Mouse (Mus musculus): ENCODE results near the gene Lmbr1. TPM values are rescaled to one million over a fixed set of nuclear protein-coding genes. Genes with fewer than 3 reads are reported as not detected.
A peak's percentile ranks its signal among the peaks of the same experiment; 100 is the strongest.

Lmbr1 gene
- polyA plus RNA-seq, 1 experiment from 2014 or later: 11.6 TPM

GRCm38 (mm10) chr5:29250795-29251495, 127.2 kb downstream of the Lmbr1 start:
- H3K27ac ChIP-seq: no peak overlapping the region
- WGBS: 55% methylated on average over 8 of the region's 8 CpGs
- no peaks in the 10 kb centered on the region for H3K4me1 ChIP-seq
- H3K9ac ChIP-seq: no peak overlapping the region
- no peak overlapping the region for H3K4me2 ChIP-seq
- H3K27me3 ChIP-seq: no peaks in the 10 kb centered on the region
- no peak overlapping the region for H3K4me3 ChIP-seq
- no peak for ATAC-seq (ENCODE audit: borderline replicate concordance, extremely low read depth, low FRiP score, low TSS enrichment)
- no peaks in the 10 kb centered on the region for H3K36me3 ChIP-seq
- no peaks in the 10 kb centered on the region for H3K9me3 ChIP-seq

DNA sequence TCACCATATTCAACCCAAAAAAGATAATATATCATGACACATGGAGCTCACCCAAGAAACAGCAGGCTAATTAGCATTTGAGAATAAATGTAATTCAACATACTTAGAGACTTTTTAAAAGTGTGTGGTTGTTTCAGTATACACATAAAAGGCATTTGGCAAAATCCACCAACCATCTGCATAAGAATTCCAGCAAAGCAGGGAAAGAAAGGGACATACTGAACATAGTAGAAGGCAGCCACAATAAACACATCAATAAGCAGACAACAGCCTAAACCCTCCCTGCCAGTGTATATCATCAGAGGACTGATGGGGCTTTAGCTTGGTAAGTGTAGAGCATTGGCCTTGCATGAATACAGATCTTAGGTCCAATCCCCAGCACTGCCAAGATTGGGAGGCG, 133.4 kb downstream of the Lmbr1 start:
- no peaks in the 10 kb centered on the region for H3K9me3 ChIP-seq
- no peak overlapping the region for H3K4me3 ChIP-seq
- no peaks in the 10 kb centered on the region for H3K36me3 ChIP-seq
- H3K27me3 ChIP-seq: no peaks in the 10 kb centered on the region
- no peak overlapping the region for H3K27ac ChIP-seq
- H3K4me2 ChIP-seq: no peak overlapping the region
- H3K9ac ChIP-seq: no peak overlapping the region
- no CpG with 5 or more reads among the region's 1 CpGs for WGBS
- ATAC-seq (ENCODE audit: borderline replicate concordance, extremely low read depth, low FRiP score, low TSS enrichment): no peak
- H3K4me1 ChIP-seq: no peaks in the 10 kb centered on the region

- Histone ChIP-seq H3K4me1 (no peaks in the 10 kb centered on the region), H3K9me3 (no peaks in the 10 kb centered on the region), H3K27ac (no peak overlapping the region), H3K36me3 (no peaks in the 10 kb centered on the region), H3K9ac (no peak overlapping the region), H3K4me3 (no peak overlapping the region), H3K27me3 (no peaks in the 10 kb centered on the region), H3K4me2 (no peak overlapping the region)
- no peak for ATAC-seq (ENCODE audit: borderline replicate concordance, extremely low read depth, low FRiP score, low TSS enrichment)
Measured at GRCm38 (mm10) chr5:29238379-29238778, 139.8 kb downstream of the Lmbr1 start.

GRCm38 (mm10) chr5:29230481-29230880, 147.7 kb downstream of the Lmbr1 start:
- Histone ChIP-seq H3K4me2 (no peak overlapping the region), H3K27ac (no peak overlapping the region), H3K4me1 (no peaks in the 10 kb centered on the region), H3K27me3 (no peaks in the 10 kb centered on the region), H3K36me3 (no peaks in the 10 kb centered on the region), H3K9me3 (no peaks in the 10 kb centered on the region), H3K9ac (no peak overlapping the region), H3K4me3 (no peak overlapping the region)
- 51% methylated on average over 2 of the region's 2 CpGs for WGBS
- ATAC-seq (ENCODE audit: borderline replicate concordance, extremely low read depth, low FRiP score, low TSS enrichment): no peak

DNA sequence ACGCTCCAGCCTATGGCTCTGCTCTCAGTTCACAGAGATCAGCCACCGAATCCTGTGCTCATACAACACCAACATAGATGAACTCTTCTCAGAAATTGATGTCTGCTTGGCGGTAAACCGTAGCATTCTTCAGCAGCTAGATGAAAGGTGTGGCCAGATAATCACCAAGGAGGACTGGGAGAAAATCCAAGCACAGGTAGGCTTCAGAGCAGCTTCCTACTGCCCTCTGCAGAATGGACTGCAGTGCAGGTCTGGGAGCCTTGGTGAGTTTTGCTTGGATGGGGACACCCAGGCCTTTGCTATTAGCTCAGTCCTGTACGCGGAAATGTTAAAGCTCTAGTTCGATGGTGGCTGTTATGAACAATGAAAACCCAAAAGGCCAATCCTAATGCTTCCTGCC, 154.1 kb downstream of the Lmbr1 start:
- ATAC-seq (ENCODE audit: borderline replicate concordance, extremely low read depth, low FRiP score, low TSS enrichment): no peak
- Histone ChIP-seq H3K4me3 (no peak overlapping the region), H3K4me1 (no peaks in the 10 kb centered on the region), H3K36me3 (no peaks in the 10 kb centered on the region), H3K4me2 (no peak overlapping the region), H3K27ac (no peak overlapping the region), H3K9ac (no peak overlapping the region), H3K9me3 (no peaks in the 10 kb centered on the region), H3K27me3 (no peaks in the 10 kb centered on the region)
- WGBS: 83% methylated on average over 7 of the region's 7 CpGs

- Histone ChIP-seq H3K27ac (no peak overlapping the region), H3K36me3 (no peaks in the 10 kb centered on the region), H3K4me2 (no peak overlapping the region), H3K4me1 (no peaks in the 10 kb centered on the region), H3K27me3 (no peaks in the 10 kb centered on the region), H3K4me3 (no peak overlapping the region), H3K9ac (no peak overlapping the region), H3K9me3 (no peaks in the 10 kb centered on the region)
- ATAC-seq (ENCODE audit: borderline replicate concordance, extremely low read depth, low FRiP score, low TSS enrichment): no peak
- 59% methylated on average over 3 of the region's 3 CpGs for WGBS
Measured at GRCm38 (mm10) chr5:29217997-29218396, 160.2 kb downstream of the Lmbr1 start.

DNA sequence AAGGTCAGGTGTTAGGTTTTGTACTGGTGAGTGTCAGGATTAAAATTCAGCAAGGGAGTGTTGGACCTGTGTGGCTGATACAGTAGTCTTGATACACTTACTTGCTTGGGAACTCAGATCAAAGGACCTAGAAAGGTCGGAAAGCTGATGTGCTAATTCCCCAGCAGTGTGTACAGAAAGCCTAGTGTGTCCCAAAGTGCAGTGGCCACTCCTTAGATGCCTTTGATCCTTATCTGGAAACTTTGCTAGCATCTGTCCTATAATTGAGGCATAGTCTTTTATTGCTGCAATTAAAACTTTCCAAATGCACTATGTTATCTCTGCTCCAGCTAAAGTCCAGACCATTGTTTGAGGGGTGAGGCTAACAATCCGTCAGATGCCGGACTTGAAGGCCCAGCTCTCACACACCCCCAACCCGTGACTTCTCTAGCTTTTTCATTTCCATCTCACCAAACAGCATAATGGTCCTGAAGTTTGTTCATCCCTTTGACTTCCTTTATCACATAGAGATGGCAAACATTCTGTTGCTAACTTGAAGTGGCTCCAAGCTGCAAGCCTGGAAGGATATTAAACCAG, 166.1 kb downstream of the Lmbr1 start:
- ATAC-seq (ENCODE audit: borderline replicate concordance, extremely low read depth, low FRiP score, low TSS enrichment): no peak
- Histone ChIP-seq H3K36me3 (no peaks in the 10 kb centered on the region), H3K4me3 (no peak overlapping the region), H3K9me3 (no peaks in the 10 kb centered on the region), H3K27me3 (no peaks in the 10 kb centered on the region), H3K4me2 (no peak overlapping the region), H3K4me1 (0 out of 2 replicates have a peak, but pooled peaks cover 3% of the 10 kb centered on the region), H3K27ac (no peak overlapping the region), H3K9ac (no peak overlapping the region)
- 26% methylated on average over 4 of the region's 4 CpGs for WGBS

- Histone ChIP-seq H3K9me3 (no peaks in the 10 kb centered on the region), H3K27ac (no peak overlapping the region), H3K4me3 (no peak overlapping the region), H3K9ac (no peak overlapping the region), H3K4me2 (no peak overlapping the region), H3K36me3 (no peaks in the 10 kb centered on the region), H3K4me1 (no peaks in the 10 kb centered on the region), H3K27me3 (no peaks in the 10 kb centered on the region)
- WGBS: 59% methylated on average over 5 of the region's 5 CpGs
- no peak for ATAC-seq (ENCODE audit: borderline replicate concordance, extremely low read depth, low FRiP score, low TSS enrichment)
Measured at GRCm38 (mm10) chr5:29205690-29206089, 172.5 kb downstream of the Lmbr1 start.

DNA sequence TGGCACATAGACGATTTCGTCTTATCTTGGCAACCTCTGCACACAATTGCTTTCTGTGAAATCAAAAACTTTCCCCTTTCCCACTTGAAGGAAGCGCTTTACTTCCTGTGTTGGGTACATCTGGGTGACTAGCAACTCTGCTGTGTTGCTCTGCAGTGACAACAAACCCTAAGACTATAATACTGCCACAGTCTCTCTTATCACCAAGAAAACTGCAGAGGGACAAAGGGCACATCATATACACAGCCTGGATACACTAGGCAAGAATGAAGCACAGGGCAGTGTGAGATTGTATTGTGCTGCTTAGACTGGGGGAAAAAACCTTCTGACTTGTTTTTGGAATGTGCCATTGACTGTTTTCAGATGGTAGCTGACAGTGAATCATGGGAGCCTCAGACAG, 178.3 kb downstream of the Lmbr1 start:
- 60% methylated on average over 3 of the region's 3 CpGs for WGBS
- Histone ChIP-seq H3K4me2 (no peak overlapping the region), H3K9me3 (no peaks in the 10 kb centered on the region), H3K4me1 (peaks cover 5% of the 10 kb centered on the region; the same call in 1 of the 2 replicates), H3K36me3 (no peaks in the 10 kb centered on the region), H3K4me3 (no peak overlapping the region), H3K27me3 (no peaks in the 10 kb centered on the region), H3K9ac (no peak overlapping the region), H3K27ac (no peak overlapping the region)
- no peak for ATAC-seq (ENCODE audit: borderline replicate concordance, extremely low read depth, low FRiP score, low TSS enrichment)

GRCm38 (mm10) chr5:29198960-29199488, 179.2 kb downstream of the Lmbr1 start:
- Histone ChIP-seq H3K27me3 (no peaks in the 10 kb centered on the region), H3K4me2 (no peak overlapping the region), H3K9ac (no peak overlapping the region), H3K4me1 (peaks cover 5% of the 10 kb centered on the region; the same call in 1 of the 2 replicates), H3K4me3 (no peak overlapping the region), H3K36me3 (no peaks in the 10 kb centered on the region), H3K27ac (no peak overlapping the region), H3K9me3 (no peaks in the 10 kb centered on the region)
- WGBS: 77% methylated on average over 4 of the region's 4 CpGs
- ATAC-seq (ENCODE audit: borderline replicate concordance, extremely low read depth, low FRiP score, low TSS enrichment): no peak

GRCm38 (mm10) chr5:29197187-29197586, 181.0 kb downstream of the Lmbr1 start:
- H3K4me1 ChIP-seq: peaks cover 5% of the 10 kb centered on the region; the same call in 1 of the 2 replicates
- H3K27me3 ChIP-seq: no peaks in the 10 kb centered on the region
- no peaks in the 10 kb centered on the region for H3K36me3 ChIP-seq
- ATAC-seq (ENCODE audit: borderline replicate concordance, extremely low read depth, low FRiP score, low TSS enrichment): no peak
- H3K9ac ChIP-seq: no peak overlapping the region
- no peaks in the 10 kb centered on the region for H3K9me3 ChIP-seq
- 79% methylated on average over 4 of the region's 4 CpGs for WGBS
- H3K4me3 ChIP-seq: no peak overlapping the region
- no peak overlapping the region for H3K27ac ChIP-seq
- H3K4me2 ChIP-seq: no peak overlapping the region

GRCm38 (mm10) chr5:29196264-29196658, 181.9 kb downstream of the Lmbr1 start:
- H3K27ac ChIP-seq: peak overlapping the region; percentile 59; the same call in 1 of the 2 replicates
- ATAC-seq (ENCODE audit: borderline replicate concordance, extremely low read depth, low FRiP score, low TSS enrichment): no peak

More at GRCm38 (mm10) chr5:29196264-29196658, 181.9 kb downstream of the Lmbr1 start:
- peak overlapping the region; percentile 53 for H3K9ac ChIP-seq
- no peaks in the 10 kb centered on the region for H3K36me3 ChIP-seq
- H3K9me3 ChIP-seq: no peaks in the 10 kb centered on the region
- H3K4me2 ChIP-seq: peak overlapping the region; percentile 84
- whole genome bisulfite sequencing: 7% methylated on average over 12 of the region's 12 CpGs
- peaks cover 5% of the 10 kb centered on the region; the same call in 1 of the 2 replicates for H3K4me1 ChIP-seq
- H3K27me3 ChIP-seq: no peaks in the 10 kb centered on the region
- H3K4me3 ChIP-seq: peak overlapping the region; percentile 61

All from lung, embryonic 15.5 days (tissue).